Mouse (Mus musculus) heart, postnatal 25 days (tissue): ENCODE measurements around the gene Spire2. TPM values are rescaled to one million over a fixed set of nuclear protein-coding genes. Genes with fewer than 3 reads are reported as not detected.
"Not testable (repeated sequence)": the region's sequence is repeated elsewhere in the genome, so short reads cannot be mapped to it uniquely, and the experiment has no call there.

Experiments used
- DNase-seq: peaks from one replicate; pipeline ENCODE4 v3.0.0; 2022; ENCODE audit warnings: low spot score
- intact Hi-C: fragments of 180-260 bp; cut with DNase I; formaldehyde crosslinking; loops from one replicate; pipeline ENCODE4 v1.15.1; 2025
- total RNA-seq, 2 experiments: library from RNA; stranded (reverse); gene quantifications; 2 replicates each; pipeline ENCODE4 v1.2.3; 2021

Spire2 gene
- total RNA-seq, 2 experiments from 2014 or later, result 0.10 to 0.20 TPM

DNA sequence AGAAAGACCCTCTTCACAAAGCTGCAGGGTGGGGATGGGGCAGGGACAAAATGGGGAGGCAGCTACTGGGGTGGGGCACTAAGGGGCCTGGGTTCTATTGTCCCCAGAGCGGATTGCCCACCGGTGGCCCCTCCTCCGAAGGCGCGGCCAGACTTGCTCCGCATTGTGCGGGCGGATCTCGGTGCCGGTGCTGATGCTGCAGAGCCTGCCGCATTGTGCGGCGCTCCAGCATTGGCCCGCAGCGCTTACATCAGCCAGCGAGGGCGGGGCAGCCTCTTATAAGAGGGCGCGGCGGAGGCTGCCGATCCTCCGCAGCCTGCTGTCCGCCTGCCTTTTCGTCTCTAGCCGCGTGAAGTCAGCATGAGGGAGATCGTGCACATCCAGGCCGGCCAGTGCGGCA, 78.7 kb downstream of the Spire2 start, which contains the start of gene Tubb3:
Gene Tubb3 (plus strand): TSS at position 179 of the 400 bp plus-strand sequence.
- intact Hi-C loops, result no loop called here
- DNase-seq, result no peak

DNA sequence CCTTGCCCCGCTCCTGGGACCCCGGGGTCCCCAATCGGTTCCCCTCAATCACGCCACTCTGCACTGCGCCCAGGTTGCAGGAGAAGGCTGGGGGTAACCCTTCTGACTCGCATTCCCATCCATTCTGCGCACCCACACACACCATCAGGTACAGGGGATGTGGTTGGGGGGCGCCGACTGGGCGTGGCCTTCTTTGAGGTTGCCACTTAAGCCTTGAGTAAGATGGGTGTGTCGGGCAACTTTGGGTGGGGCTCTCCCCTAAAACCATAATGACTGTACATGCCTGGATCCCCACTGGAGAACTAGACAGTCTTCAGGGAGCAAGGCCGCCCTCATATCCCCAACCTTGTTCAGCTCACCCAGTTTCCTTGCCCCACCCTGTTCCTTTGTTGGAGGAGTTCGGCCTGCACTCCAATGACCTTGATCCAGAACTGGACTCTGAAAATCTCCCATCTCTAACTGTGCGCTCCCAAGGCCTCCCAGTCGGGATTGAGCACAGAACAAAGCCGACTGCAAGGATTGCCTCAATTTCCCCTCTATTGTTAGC, 79.3 kb downstream of the Spire2 start:
- DNase-seq, result no peak
- intact Hi-C loops, result no loop called here

DNA sequence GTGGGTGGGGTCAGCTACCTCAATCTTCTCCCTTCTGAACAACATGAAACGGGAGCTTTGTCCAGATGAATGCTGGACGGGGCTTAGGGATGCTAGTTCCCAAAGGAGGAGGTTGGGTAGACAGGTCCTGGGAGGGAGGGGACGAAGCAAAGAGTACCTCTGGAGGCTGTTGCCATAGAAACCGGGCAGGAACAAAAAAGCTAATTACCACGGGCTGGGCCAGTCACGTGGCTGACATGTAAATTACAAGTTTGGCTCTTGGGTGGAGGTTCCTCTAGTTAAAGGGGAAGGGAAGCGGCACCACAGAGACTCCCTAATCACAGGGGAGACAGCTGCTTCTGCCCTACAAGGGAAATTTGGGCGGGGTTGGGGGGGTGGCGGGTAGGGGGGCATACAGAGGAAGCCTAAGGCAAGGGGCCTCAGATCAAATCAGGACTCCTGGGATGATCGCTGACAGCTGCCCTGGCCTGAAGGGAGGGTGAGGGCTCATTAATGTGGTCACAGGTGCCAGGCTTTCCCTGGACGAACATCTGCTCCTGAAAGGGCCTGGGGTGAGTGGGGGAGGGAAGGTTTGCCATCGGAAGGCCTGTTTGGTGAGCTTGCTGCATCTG, 80.2 kb downstream of the Spire2 start:
- intact Hi-C loops, result no loop called here
- no peak for DNase-seq

DNA sequence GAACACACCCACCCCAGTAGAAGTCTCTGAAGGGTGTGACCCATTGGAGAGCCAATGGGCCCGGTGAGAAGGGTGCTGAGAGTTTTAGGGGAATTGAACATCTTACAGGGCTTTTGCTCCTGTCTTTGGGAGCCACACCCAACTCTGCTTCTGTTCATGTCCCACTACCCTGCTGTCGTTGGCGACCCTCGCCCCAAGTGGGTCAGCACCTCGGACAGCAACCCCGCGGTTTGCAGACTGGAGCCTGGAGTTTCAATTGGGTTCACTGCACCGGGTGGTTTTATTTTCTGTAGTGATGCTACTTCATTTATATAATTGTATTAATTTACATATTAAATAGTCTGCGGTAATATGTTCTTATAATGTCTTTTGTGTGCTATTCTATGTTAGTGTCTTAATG, 81.7 kb downstream of the Spire2 start:
- no peak for DNase-seq
- intact Hi-C loops, result no loop called here

GRCm38 (mm10) chr8:123414997-123415696, 82.6 kb downstream of the Spire2 start:
- DNase-seq, intact Hi-C loops: not testable (repeated sequence)

DNA sequence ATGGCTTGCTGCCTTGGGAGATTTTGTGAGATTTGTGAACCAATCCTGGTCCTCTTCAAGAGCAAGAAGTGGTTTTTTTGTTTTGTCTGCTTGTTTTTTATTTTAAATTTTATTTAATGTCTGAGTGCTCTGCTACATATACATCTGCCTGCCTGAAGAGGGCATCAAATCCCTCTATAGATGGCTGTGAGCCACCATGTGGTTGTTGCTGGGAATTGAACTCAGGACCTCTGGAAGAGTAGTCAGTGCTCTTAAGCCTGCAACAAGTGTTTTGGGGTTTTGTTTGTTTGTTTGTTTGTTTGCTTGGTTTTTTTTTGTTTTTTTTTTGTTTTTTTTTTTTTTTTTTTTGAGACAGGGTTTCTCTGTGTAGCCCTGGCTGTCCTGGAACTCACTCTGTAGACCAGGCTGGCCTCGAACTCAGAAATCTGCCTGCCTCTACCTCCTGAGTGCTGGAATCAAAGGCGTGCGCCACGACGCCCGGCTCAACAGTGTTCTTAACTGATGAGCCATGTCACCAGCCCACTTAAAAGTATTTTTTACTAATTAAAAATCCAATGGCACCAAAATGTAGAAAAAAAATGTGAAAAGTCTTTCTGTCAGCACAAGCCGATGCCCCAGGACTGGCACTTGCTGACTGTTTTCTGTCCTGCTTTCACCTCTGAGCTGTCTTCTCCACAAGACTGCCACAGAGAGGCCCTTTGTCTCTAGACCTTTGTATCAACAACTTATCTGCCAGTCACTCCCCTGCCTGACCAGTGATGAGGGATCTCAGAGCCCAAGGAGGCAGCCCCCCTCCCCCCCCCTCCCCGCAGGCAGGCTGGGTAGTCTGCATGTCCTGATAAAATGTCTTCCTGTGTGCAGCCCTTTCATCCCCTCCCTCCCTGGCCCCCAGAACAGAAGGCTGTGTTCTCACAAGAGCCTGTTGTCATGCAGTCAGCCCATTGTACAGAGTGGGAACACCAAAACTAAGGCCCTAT, 83.7 kb downstream of the Spire2 start:
- intact Hi-C loops, result no loop called here
- no peak for DNase-seq

DNA sequence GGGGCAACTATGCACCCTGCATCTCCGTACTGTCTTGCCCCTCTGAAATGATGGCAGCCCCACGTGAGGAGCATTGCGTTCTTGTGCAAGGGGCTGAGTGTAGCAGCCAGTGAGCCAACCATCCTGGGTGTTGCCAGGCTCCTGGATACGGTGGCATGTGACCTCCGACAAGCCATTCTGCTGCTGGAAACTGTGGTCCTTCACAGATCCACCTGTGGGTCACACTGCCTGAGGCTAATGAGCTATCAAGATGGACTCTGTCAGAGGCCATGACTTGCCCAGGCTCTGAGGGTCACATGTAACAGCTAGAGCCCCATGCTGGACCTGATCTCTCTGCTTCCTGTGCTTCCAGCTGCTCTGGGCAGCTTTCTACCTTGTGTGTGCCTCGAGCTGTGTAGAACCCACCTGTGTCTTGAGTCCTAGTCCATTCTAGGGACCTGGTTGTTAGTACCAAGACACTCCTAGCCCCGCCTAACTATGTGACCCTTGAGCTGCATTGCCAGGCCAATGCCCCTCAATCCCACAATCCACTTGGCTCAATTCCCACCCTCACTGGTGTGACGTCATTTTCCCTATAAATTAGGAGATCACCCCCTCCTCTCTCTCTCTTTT, 84.5 kb downstream of the Spire2 start:
- no peak for DNase-seq
- intact Hi-C loops, result no loop called here

Other genes starting within 250 kb of the Spire2 start
- 100 to 1,000 TPM; 426 to 434 TPM for gene Rpl13, start 230.4 kb upstream of the Spire2 start, total RNA-seq
- gene Cpne7, start 215.3 kb upstream of the Spire2 start, total RNA-seq, result under 1 TPM; 0.36 to 0.39 TPM
- 1 to 10 TPM in 1 of 2 experiments, under 1 TPM in 1; 0.56 to 1.1 TPM for gene Sult5a1, start 174.4 kb upstream of the Spire2 start, total RNA-seq
- 10 to 100 TPM; 29.6 to 30.7 TPM for gene Dpep1, start 146.5 kb upstream of the Spire2 start, total RNA-seq
- gene Chmp1a, start 120.0 kb upstream of the Spire2 start, total RNA-seq, result 10 to 100 TPM; 57.1 to 68.6 TPM
- 10 to 100 TPM; 30.2 to 30.6 TPM for gene Spata33, start 119.9 kb upstream of the Spire2 start, total RNA-seq
- 10 to 100 TPM; 22.7 to 24.3 TPM for gene Cdk10, start 107.9 kb upstream of the Spire2 start, total RNA-seq
- 1 to 10 TPM; 5.9 to 6.8 TPM for gene Spata2l, start 96.5 kb upstream of the Spire2 start, total RNA-seq
- 10 to 100 TPM; 11.9 to 12.1 TPM for gene Zfp276, start 78.5 kb upstream of the Spire2 start, total RNA-seq
- gene Vps9d1, start 78.4 kb upstream of the Spire2 start, total RNA-seq, result 10 to 100 TPM; 29.9 to 31.2 TPM
- gene Fanca, start 14.1 kb upstream of the Spire2 start, total RNA-seq, result 1 to 10 TPM; 1.7 to 3.0 TPM
- gene Tcf25, start 41.0 kb downstream of the Spire2 start, total RNA-seq, result 100 to 1,000 TPM; 113 to 157 TPM
- not detected for gene Mc1r, start 74.4 kb downstream of the Spire2 start, total RNA-seq
- under 1 TPM; 0.25 to 0.34 TPM for gene Tubb3, start 78.7 kb downstream of the Spire2 start, total RNA-seq
- 10 to 100 TPM; 56.9 to 59.6 TPM for gene Def8, start 90.8 kb downstream of the Spire2 start, total RNA-seq
- 10 to 100 TPM; 58.0 to 58.2 TPM for gene Afg3l1, start 145.2 kb downstream of the Spire2 start, total RNA-seq
- gene Dbndd1, start 182.8 kb downstream of the Spire2 start, total RNA-seq, result not detected
- gene Gas8, start 186.1 kb downstream of the Spire2 start, total RNA-seq, result 1 to 10 TPM; 4.6 TPM